Mouse (Mus musculus) mouse trophoblast stem cell (cell line): ENCODE results near the gene Pithd1.
"Not testable (repeated sequence)": the region's sequence is repeated elsewhere in the genome, so short reads cannot be mapped to it uniquely, and the experiment has no call there.

ENCODE experiments used
- in situ Hi-C, 2 experiments: fragments of 300-500 bp; cut with MseI, MboI; formaldehyde crosslinking; loops; 2 replicates in 1 of 2; 3 replicates in 1 of 2; pipeline ENCODE4 v1.15.1; 2025

The Pithd1 gene

GRCm38 (mm10) chr4:135987714-135988113, 650 bp upstream of the Pithd1 start:
- in situ Hi-C loops = no loop called here

DNA sequence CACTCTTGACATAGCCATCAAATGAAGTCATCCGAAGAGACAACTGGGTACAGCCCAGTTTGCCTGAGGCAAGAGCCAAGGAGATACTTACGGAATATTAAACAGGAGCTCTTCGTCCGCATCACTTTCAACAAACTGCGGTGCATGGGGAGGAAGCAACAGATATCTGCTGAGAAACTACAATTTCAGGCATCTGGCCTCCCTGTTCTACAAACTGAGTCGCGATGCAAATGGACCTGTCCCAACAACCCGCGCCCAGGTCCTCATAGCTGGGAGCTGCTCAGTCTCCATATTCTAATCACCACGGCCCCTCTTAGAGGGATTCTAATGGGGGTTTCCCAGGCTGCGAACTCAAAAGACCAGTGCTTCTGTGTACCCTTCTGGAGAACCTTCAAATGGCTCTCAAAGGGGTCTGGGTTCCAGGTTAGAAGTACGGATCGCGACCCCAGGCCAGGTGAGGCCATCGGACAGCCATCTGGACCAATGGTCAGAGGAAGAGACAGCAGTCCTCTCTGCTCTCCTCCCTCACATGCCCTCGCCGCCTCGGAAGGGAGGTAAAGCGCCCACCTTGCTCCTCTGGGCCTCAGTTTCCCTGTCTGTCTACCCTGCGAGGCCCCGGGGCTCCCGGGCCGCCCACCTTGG, 642 bp downstream of the Pithd1 start:
- in situ Hi-C loops = no loop called here

GRCm38 (mm10) chr4:135985769-135986168, 1.3 kb downstream of the Pithd1 start:
- in situ Hi-C loops = no loop called here

DNA sequence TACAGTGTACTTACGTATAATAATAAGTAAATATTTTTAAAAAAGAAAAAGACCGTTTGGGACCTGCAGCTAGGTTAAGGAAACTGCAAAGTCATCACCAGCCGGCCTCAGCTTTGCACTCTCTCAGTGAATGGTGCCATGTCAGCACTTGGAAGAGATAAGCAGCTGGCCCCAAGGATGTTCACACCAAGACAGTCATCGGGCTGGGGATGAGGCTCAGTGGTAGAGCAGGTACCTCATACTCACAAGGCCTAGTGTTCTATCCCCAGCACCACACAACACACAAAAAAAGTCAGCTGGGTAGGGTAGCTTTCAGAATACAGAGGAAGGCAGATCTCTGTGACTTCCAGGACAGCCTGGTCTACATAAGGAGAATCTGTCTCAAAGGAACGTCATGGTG, 1.9 kb downstream of the Pithd1 start:
- in situ Hi-C loops = no loop called here

GRCm38 (mm10) chr4:135984556-135984955, 2.5 kb downstream of the Pithd1 start:
- in situ Hi-C loops = no loop called here

GRCm38 (mm10) chr4:135981524-135982063, 5.5 kb downstream of the Pithd1 start:
- in situ Hi-C loops = no loop called here

DNA sequence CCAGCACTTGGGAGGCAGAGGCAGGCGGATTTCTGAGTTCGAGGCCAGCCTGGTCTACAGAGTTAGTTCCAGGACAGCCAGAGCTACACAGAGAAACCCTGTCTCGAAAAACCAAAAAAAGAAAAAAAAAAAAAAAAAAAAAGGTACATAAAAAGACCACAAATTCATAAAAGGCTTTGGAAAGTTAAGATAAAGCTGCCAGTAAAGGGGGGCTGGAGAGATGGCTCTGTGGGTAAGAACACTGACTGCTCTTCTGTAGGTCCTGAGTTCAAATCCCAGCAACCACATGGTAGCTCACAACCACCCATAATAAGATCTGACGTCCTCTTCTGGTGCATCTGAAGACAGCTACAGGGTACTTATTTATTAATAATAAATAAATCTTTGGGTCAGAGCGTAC, 6.8 kb downstream of the Pithd1 start:
- in situ Hi-C loops = not testable (repeated sequence)

- in situ Hi-C loops = no loop called here
Measured at GRCm38 (mm10) chr4:135976146-135976545, 10.9 kb downstream of the Pithd1 start.

- in situ Hi-C loops = no loop called here
Measured at GRCm38 (mm10) chr4:135972911-135973811, 13.9 kb downstream of the Pithd1 start.

DNA sequence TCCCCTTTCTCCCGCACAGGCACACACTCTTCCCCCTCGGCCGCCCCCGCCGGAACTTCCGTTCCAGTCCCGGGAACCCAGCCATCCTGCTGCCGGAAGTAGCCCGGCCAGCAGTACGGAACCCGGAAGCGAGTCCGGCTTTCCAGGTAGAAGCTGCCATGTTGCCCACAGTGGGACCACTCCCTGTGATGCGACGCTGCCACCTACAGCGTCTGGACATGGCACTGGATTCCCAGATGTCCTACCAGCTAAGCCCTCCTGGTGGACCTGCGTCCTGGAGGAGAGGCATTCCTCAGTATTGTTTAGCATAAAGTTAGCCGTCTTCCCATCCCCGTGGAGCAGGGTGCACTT, 14.5 kb downstream of the Pithd1 start, which contains the start of gene Lypla2:
Gene Lypla2 (minus strand): TSS at position 71 of the 351 bp plus-strand sequence.
- in situ Hi-C loops = no loop called here

- in situ Hi-C loops = no loop called here
Measured at GRCm38 (mm10) chr4:135971805-135972555, 15.1 kb downstream of the Pithd1 start.

- in situ Hi-C loops = no loop called here
Measured at GRCm38 (mm10) chr4:135970585-135970984, 16.5 kb downstream of the Pithd1 start.

DNA sequence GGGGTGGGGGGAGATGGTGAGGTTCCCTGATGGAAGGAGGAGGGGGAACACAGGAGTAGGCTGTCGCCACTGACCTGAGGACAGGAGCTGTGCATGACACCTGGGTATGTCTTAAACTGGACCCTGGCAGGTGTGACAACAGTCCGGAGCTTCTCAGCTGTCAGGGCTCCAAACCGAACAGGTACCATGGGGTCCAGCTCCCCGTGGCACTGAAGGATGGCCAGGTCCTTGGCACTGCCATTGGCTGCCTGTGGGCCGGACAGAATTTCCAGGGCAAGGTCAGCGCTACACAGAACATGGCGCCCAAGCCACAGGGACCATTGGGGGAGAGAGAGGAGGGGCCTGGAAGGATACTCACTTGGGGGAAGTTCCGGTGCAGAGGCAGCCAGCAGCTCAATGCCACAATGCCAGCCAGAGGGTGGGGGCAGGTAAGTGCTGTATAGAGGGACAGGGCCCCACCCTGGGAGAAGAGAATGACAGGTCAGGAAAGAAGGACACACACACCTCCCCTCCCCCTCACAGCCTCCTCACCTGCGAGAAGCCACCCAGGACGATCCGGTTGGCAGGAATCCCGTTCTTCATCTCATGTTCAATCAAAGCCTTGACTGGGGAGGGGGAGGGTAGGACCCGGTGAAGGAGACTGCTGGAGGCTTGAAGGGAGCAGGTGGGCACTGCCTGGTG, 17.9 kb downstream of the Pithd1 start:
- in situ Hi-C loops = no loop called here

- in situ Hi-C loops = no loop called here
Measured at GRCm38 (mm10) chr4:135968271-135968869, 18.7 kb downstream of the Pithd1 start.

- in situ Hi-C loops = no loop called here
Measured at GRCm38 (mm10) chr4:135967086-135967760, 19.8 kb downstream of the Pithd1 start.

- in situ Hi-C loops = no loop called here
Measured at GRCm38 (mm10) chr4:135966283-135966682, 20.8 kb downstream of the Pithd1 start.

DNA sequence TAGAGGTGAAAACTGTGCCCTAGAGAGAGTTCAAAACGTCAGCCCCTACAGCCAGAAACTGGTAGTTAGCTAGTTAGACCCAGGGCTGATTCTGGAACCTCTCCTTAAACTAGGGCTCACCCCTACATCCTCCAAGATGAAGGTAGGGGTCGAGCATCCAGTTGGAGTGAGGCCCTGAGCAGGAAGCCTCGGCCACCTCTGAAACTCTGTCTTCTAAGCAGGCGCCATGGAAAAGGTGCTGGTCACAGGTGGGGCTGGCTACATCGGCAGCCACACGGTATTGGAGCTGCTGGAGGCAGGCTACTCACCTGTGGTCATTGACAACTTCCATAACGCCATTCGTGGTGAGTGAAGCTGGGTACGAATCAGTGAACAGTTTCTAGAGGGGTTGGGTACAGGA, 22.0 kb downstream of the Pithd1 start:
- in situ Hi-C loops = no loop called here

GRCm38 (mm10) chr4:135964426-135964825, 22.6 kb downstream of the Pithd1 start:
- in situ Hi-C loops = no loop called here

- in situ Hi-C loops = no loop called here
Measured at GRCm38 (mm10) chr4:135963457-135964193, 23.4 kb downstream of the Pithd1 start, which contains the start of gene Gale. Gene Gale, plus strand, starts transcription at chr4:135963727.

- in situ Hi-C loops = no loop called here
Measured at GRCm38 (mm10) chr4:135962946-135963345, 24.1 kb downstream of the Pithd1 start.
